9 mouse cellular contexts compared by ENCODE assay signal in genomic region chr11:69655264-69656064, GRCm38 (mm10). TPM values are rescaled to one million over a fixed set of nuclear protein-coding genes. Genes with fewer than 3 reads are reported as not detected.
A peak's percentile ranks its signal among the peaks of the same experiment; 100 is the strongest.
DNase-seq lines count a peak whose midpoint lies in the region; ATAC-seq lines count a peak whose summit lies in the region.
"Had no signal": no experiment of that assay in that cellular context is flagged by ENCODE, and none has a peak within 500 bp of the region (broad histone marks: within the 10 kb centered on the region; RNA-seq: fewer than 3 reads in every experiment).

TSS of gene Sox15 (plus strand) at chr11:69655314.

- peaks cover 7% of the 10 kb centered on the region; the same call in 1 of the 2 replicates for H3K4me1 ChIP-seq in forebrain, embryonic 11.5 days (replicated peaks; ENCODE audit: control insufficient read depth, insufficient read depth, low read length)

- no peaks in the 10 kb centered on the region for H3K27me3 ChIP-seq in forebrain, embryonic 11.5 days (ENCODE audit: control insufficient read depth, insufficient read depth, low read length)

- intact Hi-C loops in heart, postnatal 14 days (cut with DNase I): loop anchor here (1.0 to 2.0 kb wide), 2 partner anchors 25 to 100 kb away; no protein-coding TSS in a partner anchor

- no peak within 1 kb of the TSS for H3K4me3 ChIP-seq in forebrain, embryonic 11.5 days (ENCODE audit: low read depth, low read length)

- 24% methylated on average over 34 of the region's 34 CpGs for WGBS in forebrain, embryonic 11.5 days

- no peak within 1 kb of the TSS for H3K27ac ChIP-seq in forebrain, embryonic 11.5 days (ENCODE audit: low read depth, low read length)

- ATAC-seq in forebrain, embryonic 11.5 days (replicated peaks; ENCODE audit: low FRiP score): peak; percentile 67; the same call in 1 of the 2 replicates
- no peak for ATAC-seq in inflammation-experienced regulatory T-cells, adult 6 months

- no peak within 1 kb of the TSS for H3K9ac ChIP-seq in forebrain, embryonic 11.5 days (ENCODE audit: low read length)

- peak; percentile 46 for DNase-seq in NIH3T3 (ENCODE audit: low read depth)
- DNase-seq in c-Kit-positive CD71-positive TER-119-positive erythroid progenitor cells, embryonic 14.5 days (ENCODE audit: low spot score): peak; percentile 58
- DNase-seq in forebrain, embryonic 11.5 days (ENCODE audit: low spot score): peak; percentile 89
- DNase-seq in heart, postnatal 14 days: peak; percentile 70 to 80
- DNase-seq in layer of hippocampus, postnatal 10 days (ENCODE audit: low spot score in 2 of 2): peak; percentile 71 to 82
- peak; percentile 82 for DNase-seq in lung, postnatal 10 days
- peak; percentile 65 for DNase-seq in right cerebral cortex, adult 18-20 months

- no peak within 1 kb of the TSS for H3K4me2 ChIP-seq in forebrain, embryonic 11.5 days (ENCODE audit: low read depth, low read length, severe bottlenecking)

- H3K9me3 ChIP-seq in forebrain, embryonic 11.5 days (ENCODE audit: control insufficient read depth, low read length): no peaks in the 10 kb centered on the region

- peaks cover 22% of the 10 kb centered on the region for H3K36me3 ChIP-seq in forebrain, embryonic 11.5 days (ENCODE audit: control insufficient read depth, insufficient read depth, low read length)

RNA-seq across cellular contexts. Expression of gene Sox15, which starts in this region (rescaled TPM):
- not detected in 2 replicates for polyA plus RNA-seq in forebrain, embryonic 11.5 days (2014; fragmentation: Nextera tagmentation; extraction: Ambion mirVana)
- total RNA-seq in heart, postnatal 14 days (2021): not detected
- total RNA-seq in layer of hippocampus, postnatal 10 days (2021): not detected
- polyA plus RNA-seq in inflammation-experienced regulatory T-cells, adult 6 months (2017; shearing (Covaris generic)): not detected
- total RNA-seq: layer of hippocampus, adult 18-20 months had no signal

Comparison
In these comparisons a context has a peak if more than half of its experiments do, and no peak if none do; other contexts are left out.
1. Peak in DNase-seq and ATAC-seq in forebrain, embryonic 11.5 days; RNA of the gene not detected or under 1 TPM.
2. Peak in DNase-seq in heart, postnatal 14 days; RNA of the gene not detected or under 1 TPM.
3. Peak in DNase-seq in layer of hippocampus, postnatal 10 days; RNA of the gene not detected or under 1 TPM.